Mouse (Mus musculus): Measurements from ENCODE around the gene Mlph.

Gene Mlph

GRCm38 (mm10) chr1:90914948-90915569 lies at the start of gene Mlph:
Gene Mlph, plus strand, starts transcription at chr1:90915085.
- DNase-seq = peak; percentile 34

GRCm38 (mm10) chr1:90866734-90867133 lies 48.2 kb upstream of the Mlph start:
- no peak for DNase-seq

GRCm38 (mm10) chr1:90870581-90870980 lies 44.3 kb upstream of the Mlph start:
- DNase-seq = no peak

GRCm38 (mm10) chr1:90875371-90875770 lies 39.5 kb upstream of the Mlph start:
- DNase-seq = no peak

- DNase-seq = no peak
These were observed 38.9 kb upstream of the Mlph start for GRCm38 (mm10) chr1:90875961-90876360.

GRCm38 (mm10) chr1:90876486-90877270 lies 38.2 kb upstream of the Mlph start:
- no peak for DNase-seq

GRCm38 (mm10) chr1:90885771-90886460 lies 29.0 kb upstream of the Mlph start:
- no peak for DNase-seq

- DNase-seq = no peak
These were observed 20.4 kb upstream of the Mlph start for GRCm38 (mm10) chr1:90894521-90894920.

GRCm38 (mm10) chr1:90895004-90895403 lies 19.9 kb upstream of the Mlph start:
- no peak for DNase-seq

- no peak for DNase-seq
These were observed 18.6 kb upstream of the Mlph start for GRCm38 (mm10) chr1:90896281-90896680.

GRCm38 (mm10) chr1:90896741-90897361 lies 18.0 kb upstream of the Mlph start:
- peak; percentile 37 for DNase-seq

- DNase-seq = no peak
These were observed 16.9 kb upstream of the Mlph start for GRCm38 (mm10) chr1:90898012-90898411.

GRCm38 (mm10) chr1:90899816-90900215 lies 15.1 kb upstream of the Mlph start:
- no peak for DNase-seq

GRCm38 (mm10) chr1:90900406-90900805 lies 14.5 kb upstream of the Mlph start:
- no peak for DNase-seq

- DNase-seq = no peak
These were observed 13.6 kb upstream of the Mlph start for GRCm38 (mm10) chr1:90901246-90901645.

GRCm38 (mm10) chr1:90901681-90902208 lies 13.1 kb upstream of the Mlph start:
- no peak for DNase-seq

GRCm38 (mm10) chr1:90902751-90903150 lies 12.1 kb upstream of the Mlph start:
- no peak for DNase-seq

GRCm38 (mm10) chr1:90903211-90903945 lies 11.5 kb upstream of the Mlph start:
- DNase-seq = no peak

- DNase-seq = peak; percentile 39
These were observed 10.9 kb upstream of the Mlph start for GRCm38 (mm10) chr1:90903971-90904458.

- no peak for DNase-seq
These were observed 10.0 kb upstream of the Mlph start for GRCm38 (mm10) chr1:90904729-90905404.

GRCm38 (mm10) chr1:90906357-90906756 lies 8.5 kb upstream of the Mlph start:
- DNase-seq = peak; percentile 25

GRCm38 (mm10) chr1:90909161-90909560 lies 5.7 kb upstream of the Mlph start:
- peak; percentile 27 for DNase-seq
